Mouse (Mus musculus) liver, embryonic 14.5 days (tissue): Measurements from ENCODE around the gene Fgfr3.

Source experiments
- CTCF ChIP-seq: IDR thresholded peaks from 2 replicates; pipeline ENCODE4 v1.5.1; 2016; ENCODE audit warnings: antibody characterized with exemption, low read depth, control low read depth
- EP300 ChIP-seq: IDR thresholded peaks from 2 replicates; pipeline ENCODE4 v1.6.1; 2016; ENCODE audit warnings: antibody characterized with exemption, low read depth

- TF ChIP-seq CTCF (no peak), EP300 (no peak)
Observed at GRCm38 (mm10) chr5:33728841-33729240, 7.4 kb downstream of the Fgfr3 start.
